Mouse (Mus musculus) CH12.LX (cell line): ENCODE results near the gene Ttll10.

ENCODE experiments used
- CTCF ChIP-seq, 2 experiments: IDR thresholded peaks in 1 of 2; conservative IDR thresholded peaks in 1 of 2; 2 replicates each; pipeline ENCODE4 v1.5.1; 2011 to 2012; ENCODE audit warnings: low read depth in 2 of 2, low read length in 2 of 2, improper control_type of control experiment in 1 of 2, inconsistent platforms in 1 of 2, mild to moderate bottlenecking in 1 of 2, moderate library complexity in 1 of 2
- HCFC1 ChIP-seq: IDR thresholded peaks from 2 replicates; pipeline ENCODE4 v1.6.1; 2012; ENCODE audit warnings: low read depth, mild to moderate bottlenecking, inconsistent platforms, low read length, improper control_type of control experiment
- MAZ ChIP-seq: IDR thresholded peaks from 2 replicates; pipeline ENCODE4 v1.6.1; 2012; ENCODE audit warnings: low read depth, mild to moderate bottlenecking, inconsistent platforms, low read length, improper control_type of control experiment, moderate library complexity
- MXI1 ChIP-seq: IDR thresholded peaks from 2 replicates; pipeline ENCODE4 v1.6.1; 2011; ENCODE audit warnings: mild to moderate bottlenecking, low read depth, low read length, improper control_type of control experiment
- POLR2A ChIP-seq: IDR thresholded peaks from 2 replicates; pipeline ENCODE4 v1.6.1; 2011; ENCODE audit warnings: low read depth, mild to moderate bottlenecking, improper control_type of control experiment, low read length

GRCm38 (mm10) chr4:155993606-155994005 lies 65.6 kb downstream of the Ttll10 start:
- TF ChIP-seq MXI1 (no peak; the same call in 1 of the 2 replicates), POLR2A (no peak), CTCF (conservative IDR thresholded peaks at IDR 0.05 in 1 of 2, IDR thresholded peaks at IDR 0.05 in 1 of 2; ENCODE audit: low read depth in 2 of 2, low read length in 2 of 2) (no peak), MAZ (no peak), HCFC1 (no peak)
